Mouse (Mus musculus): ENCODE results near the gene Copg1. TPM values are rescaled to one million over a fixed set of nuclear protein-coding genes. Genes with fewer than 3 reads are reported as not detected.

Copg1 gene
- 171 and 182 TPM in 2 replicates for polyA plus RNA-seq (2015; fragmentation: Nextera tagmentation; extraction: Ambion mirVana)

DNA sequence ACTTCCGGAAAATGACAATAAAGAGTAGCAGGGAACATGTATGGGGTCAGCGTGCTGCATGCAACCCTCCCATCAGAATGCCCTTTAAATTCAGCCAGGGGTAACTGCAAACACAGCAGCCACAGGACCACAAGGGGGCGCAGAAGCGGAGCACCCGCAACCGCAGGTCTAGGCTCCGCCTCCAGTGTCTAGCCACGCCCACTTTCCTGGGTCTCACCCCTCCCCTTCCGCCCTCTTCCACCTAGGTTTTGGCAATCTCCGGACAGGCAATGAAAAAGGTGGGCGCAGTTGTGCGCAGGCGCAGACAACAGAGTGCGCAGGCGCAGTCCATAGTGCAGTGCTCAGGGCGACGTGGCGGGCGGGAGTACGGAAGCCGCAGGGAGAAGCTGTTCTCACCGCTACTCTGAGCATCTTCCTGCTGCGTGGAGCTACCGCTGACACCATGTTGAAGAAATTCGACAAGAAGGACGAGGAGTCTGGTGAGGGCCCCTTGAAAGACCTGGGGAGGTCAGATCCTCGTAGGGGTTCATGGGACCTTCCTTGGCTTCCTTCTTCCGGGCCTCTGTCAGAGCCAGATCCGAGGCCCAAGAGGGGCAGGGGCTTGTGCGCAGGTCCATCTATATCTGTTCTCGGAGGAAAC, at the start of gene Copg1:
Gene Copg1 (plus strand): TSS at position 221 of the 640 bp plus-strand sequence.
- Histone ChIP-seq H3K4me1 (ENCODE audit: control insufficient read depth, insufficient read depth, low read length) (peaks cover 9% of the 10 kb centered on the region), H3K4me3 (replicated peaks; ENCODE audit: low read length) (peak within 1 kb of the TSS; percentile 85), H3K27me3 (ENCODE audit: control insufficient read depth, insufficient read depth, low read length) (no peaks in the 10 kb centered on the region), H3K4me2 (ENCODE audit: low read depth, low read length) (peak within 1 kb of the TSS; percentile 78), H3K36me3 (ENCODE audit: control insufficient read depth, insufficient read depth, low read length) (peaks cover 17% of the 10 kb centered on the region; the same call in 1 of the 2 replicates), H3K9me3 (replicated peaks; ENCODE audit: control insufficient read depth, low read length) (no peaks in the 10 kb centered on the region), H3K27ac (ENCODE audit: low read length) (peak within 1 kb of the TSS; percentile 84), H3K9ac (ENCODE audit: low read length) (peak within 1 kb of the TSS; percentile 92)
- ATAC-seq (ENCODE audit: insufficient read depth, low FRiP score), result peak; percentile 97
- 1% methylated on average over 31 of the region's 31 CpGs for WGBS

DNA sequence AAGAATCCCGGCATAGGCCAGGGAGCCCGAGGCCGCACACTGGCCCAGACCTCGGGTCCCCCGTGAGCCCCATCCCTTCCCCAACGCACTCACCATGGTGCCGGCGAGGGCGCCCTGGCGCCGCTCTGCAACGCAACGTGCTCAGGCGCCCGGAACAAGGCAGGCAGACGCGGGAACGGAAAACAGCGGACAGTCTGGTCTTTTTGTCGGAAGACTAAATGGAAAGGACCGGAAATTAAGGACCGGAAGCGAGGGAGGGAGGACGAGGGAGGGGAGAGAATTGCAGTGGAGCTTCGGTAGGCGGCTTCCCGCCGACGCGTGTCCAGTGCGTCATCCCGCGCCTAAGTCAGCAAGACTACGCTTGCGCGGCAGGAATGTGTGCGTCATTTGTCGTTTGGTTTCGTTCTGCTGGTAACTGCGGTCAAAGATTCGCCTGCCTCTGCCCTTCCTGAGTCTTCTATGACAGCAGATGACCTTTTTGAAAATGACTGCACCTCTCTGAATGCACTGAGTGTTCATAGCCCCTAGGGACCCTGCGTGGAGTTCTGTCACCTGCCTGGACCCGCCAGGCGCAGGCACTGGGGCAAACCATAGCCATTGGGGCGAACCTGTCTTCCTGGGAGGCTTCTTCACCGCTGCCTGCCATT, 48.9 kb upstream of the Copg1 start, which contains the start of gene Isy1:
Gene Isy1 (minus strand): TSS at position 248 of the 647 bp plus-strand sequence.
- WGBS, result under 1% methylated on average over 46 of the region's 46 CpGs
- peaks cover 15% of the 10 kb centered on the region for H3K36me3 ChIP-seq (ENCODE audit: control insufficient read depth, insufficient read depth, low read length)
- no peaks in the 10 kb centered on the region for H3K27me3 ChIP-seq (ENCODE audit: control insufficient read depth, insufficient read depth, low read length)
- H3K4me1 ChIP-seq (ENCODE audit: control insufficient read depth, insufficient read depth, low read length), result peaks cover 6% of the 10 kb centered on the region; the same call in 1 of the 2 replicates
- peak within 1 kb of the TSS; percentile 95 for H3K9ac ChIP-seq (ENCODE audit: low read length)
- peak within 1 kb of the TSS; percentile 95 for H3K27ac ChIP-seq (ENCODE audit: low read length)
- peak within 1 kb of the TSS; percentile 91 for H3K4me3 ChIP-seq (replicated peaks; ENCODE audit: low read length)
- peak; percentile 99 for ATAC-seq (ENCODE audit: insufficient read depth, low FRiP score)
- H3K9me3 ChIP-seq (replicated peaks; ENCODE audit: control insufficient read depth, low read length), result no peaks in the 10 kb centered on the region
- H3K4me2 ChIP-seq (ENCODE audit: low read depth, low read length), result peak within 1 kb of the TSS; percentile 87

GRCm38 (mm10) chr6:87839797-87840341, 47.7 kb upstream of the Copg1 start:
- peak overlapping the region; percentile 95; the same call in 1 of the 2 replicates for H3K9ac ChIP-seq (ENCODE audit: low read length)
- WGBS, result 56% methylated on average over 11 of the region's 11 CpGs
- H3K4me2 ChIP-seq (ENCODE audit: low read depth, low read length), result no peak overlapping the region; the same call in 1 of the 2 replicates
- H3K36me3 ChIP-seq (ENCODE audit: control insufficient read depth, insufficient read depth, low read length), result peaks cover 26% of the 10 kb centered on the region
- no peak overlapping the region for H3K27ac ChIP-seq (ENCODE audit: low read length)
- H3K27me3 ChIP-seq (ENCODE audit: control insufficient read depth, insufficient read depth, low read length), result no peaks in the 10 kb centered on the region
- H3K4me3 ChIP-seq (replicated peaks; ENCODE audit: low read length), result no peak overlapping the region
- no peak for ATAC-seq (ENCODE audit: insufficient read depth, low FRiP score)
- H3K9me3 ChIP-seq (replicated peaks; ENCODE audit: control insufficient read depth, low read length), result no peaks in the 10 kb centered on the region
- peaks cover 6% of the 10 kb centered on the region; the same call in 1 of the 2 replicates for H3K4me1 ChIP-seq (ENCODE audit: control insufficient read depth, insufficient read depth, low read length)

- Histone ChIP-seq H3K27me3 (ENCODE audit: control insufficient read depth, insufficient read depth, low read length) (no peaks in the 10 kb centered on the region), H3K4me3 (replicated peaks; ENCODE audit: low read length) (no peak overlapping the region), H3K4me2 (ENCODE audit: low read depth, low read length) (no peak overlapping the region), H3K36me3 (ENCODE audit: control insufficient read depth, insufficient read depth, low read length) (peaks cover 31% of the 10 kb centered on the region), H3K4me1 (ENCODE audit: control insufficient read depth, insufficient read depth, low read length) (peaks cover 6% of the 10 kb centered on the region; the same call in 1 of the 2 replicates), H3K9me3 (replicated peaks; ENCODE audit: control insufficient read depth, low read length) (no peaks in the 10 kb centered on the region), H3K27ac (ENCODE audit: low read length) (no peak overlapping the region), H3K9ac (ENCODE audit: low read length) (no peak overlapping the region)
- ATAC-seq (ENCODE audit: insufficient read depth, low FRiP score), result no peak
- WGBS, result 75% methylated on average over 8 of the region's 8 CpGs
Observed at GRCm38 (mm10) chr6:87841635-87842034, 46.0 kb upstream of the Copg1 start.

DNA sequence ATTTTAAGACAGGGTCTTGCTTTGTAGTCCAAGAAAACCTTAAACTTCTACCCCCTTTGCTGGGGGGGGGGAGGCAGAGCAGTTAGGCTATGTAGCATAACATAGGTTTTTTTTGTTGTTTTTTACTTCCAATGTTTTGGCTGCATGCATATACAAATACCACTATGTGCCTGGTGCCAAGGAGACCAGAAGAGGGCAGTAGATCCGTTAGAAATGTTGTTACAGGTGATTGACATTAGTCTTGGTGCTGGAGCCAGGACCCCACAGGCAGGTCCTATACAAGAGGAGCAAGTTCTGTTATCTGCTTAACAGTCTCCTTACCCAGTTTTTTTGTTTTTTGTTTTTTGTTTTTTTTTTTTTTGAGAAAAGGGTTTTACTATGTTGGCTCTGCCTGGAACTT, 45.4 kb upstream of the Copg1 start:
- Histone ChIP-seq H3K4me2 (ENCODE audit: low read depth, low read length) (no peak overlapping the region), H3K27me3 (ENCODE audit: control insufficient read depth, insufficient read depth, low read length) (no peaks in the 10 kb centered on the region), H3K36me3 (ENCODE audit: control insufficient read depth, insufficient read depth, low read length) (peaks cover 31% of the 10 kb centered on the region), H3K27ac (ENCODE audit: low read length) (no peak overlapping the region), H3K4me3 (replicated peaks; ENCODE audit: low read length) (no peak overlapping the region), H3K4me1 (ENCODE audit: control insufficient read depth, insufficient read depth, low read length) (peaks cover 8% of the 10 kb centered on the region; the same call in 1 of the 2 replicates), H3K9me3 (replicated peaks; ENCODE audit: control insufficient read depth, low read length) (no peaks in the 10 kb centered on the region), H3K9ac (ENCODE audit: low read length) (no peak overlapping the region)
- no peak for ATAC-seq (ENCODE audit: insufficient read depth, low FRiP score)
- WGBS, result 11% methylated on average over 1 of the region's 1 CpGs

- H3K9me3 ChIP-seq (replicated peaks; ENCODE audit: control insufficient read depth, low read length), result no peaks in the 10 kb centered on the region
- ATAC-seq (ENCODE audit: insufficient read depth, low FRiP score), result no peak
- no peak overlapping the region for H3K4me2 ChIP-seq (ENCODE audit: low read depth, low read length)
- H3K27me3 ChIP-seq (ENCODE audit: control insufficient read depth, insufficient read depth, low read length), result no peaks in the 10 kb centered on the region
- H3K36me3 ChIP-seq (ENCODE audit: control insufficient read depth, insufficient read depth, low read length), result peaks cover 31% of the 10 kb centered on the region
- H3K27ac ChIP-seq (ENCODE audit: low read length), result no peak overlapping the region
- no peak overlapping the region for H3K4me3 ChIP-seq (replicated peaks; ENCODE audit: low read length)
- WGBS, result 92% methylated on average over 13 of the region's 13 CpGs
- H3K4me1 ChIP-seq (ENCODE audit: control insufficient read depth, insufficient read depth, low read length), result peaks cover 13% of the 10 kb centered on the region
- H3K9ac ChIP-seq (ENCODE audit: low read length), result no peak overlapping the region
Observed at GRCm38 (mm10) chr6:87845031-87845695, 42.5 kb upstream of the Copg1 start.

DNA sequence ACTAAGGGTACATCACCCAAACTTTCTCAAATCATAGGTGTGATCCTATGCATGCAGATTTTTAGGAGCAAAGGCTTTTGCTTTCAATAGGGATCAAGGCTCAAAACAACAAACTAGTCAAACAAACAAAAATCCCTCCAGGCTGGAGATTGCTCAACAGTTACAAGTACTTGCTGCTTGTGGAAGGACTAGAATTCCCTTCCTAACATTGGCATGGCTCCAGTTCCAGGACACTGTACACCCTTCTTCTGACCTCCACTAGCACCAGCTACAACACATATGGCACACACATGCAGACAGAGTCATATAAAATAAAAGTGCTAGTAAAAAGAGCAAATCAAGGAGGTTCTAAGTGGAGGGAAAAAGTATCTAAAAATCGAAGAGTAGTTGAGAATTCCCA, 40.8 kb upstream of the Copg1 start:
- peaks cover 31% of the 10 kb centered on the region for H3K36me3 ChIP-seq (ENCODE audit: control insufficient read depth, insufficient read depth, low read length)
- peak overlapping the region; percentile 48; the same call in 1 of the 2 replicates for H3K4me2 ChIP-seq (ENCODE audit: low read depth, low read length)
- 79% methylated on average over 1 of the region's 1 CpGs for WGBS

GRCm38 (mm10) chr6:87849780-87850154, 37.8 kb upstream of the Copg1 start:
- Histone ChIP-seq H3K9me3 (replicated peaks; ENCODE audit: control insufficient read depth, low read length) (no peaks in the 10 kb centered on the region), H3K4me1 (ENCODE audit: control insufficient read depth, insufficient read depth, low read length) (peaks cover 16% of the 10 kb centered on the region), H3K4me3 (replicated peaks; ENCODE audit: low read length) (peak overlapping the region; percentile 96), H3K36me3 (ENCODE audit: control insufficient read depth, insufficient read depth, low read length) (peaks cover 6% of the 10 kb centered on the region), H3K27me3 (ENCODE audit: control insufficient read depth, insufficient read depth, low read length) (no peaks in the 10 kb centered on the region), H3K27ac (ENCODE audit: low read length) (peak overlapping the region; percentile 91), H3K9ac (ENCODE audit: low read length) (peak overlapping the region; percentile 93), H3K4me2 (ENCODE audit: low read depth, low read length) (peak overlapping the region; percentile 86)
- ATAC-seq (ENCODE audit: insufficient read depth, low FRiP score), result no peak
- WGBS, result under 1% methylated on average over 8 of the region's 8 CpGs

More for the DNA sequence above, 40.8 kb upstream of the Copg1 start:
- Histone ChIP-seq H3K27me3 (ENCODE audit: control insufficient read depth, insufficient read depth, low read length) (no peaks in the 10 kb centered on the region), H3K4me3 (replicated peaks; ENCODE audit: low read length) (no peak overlapping the region; the same call in 1 of the 2 replicates), H3K27ac (ENCODE audit: low read length) (no peak overlapping the region), H3K4me1 (ENCODE audit: control insufficient read depth, insufficient read depth, low read length) (peaks cover 16% of the 10 kb centered on the region), H3K9ac (ENCODE audit: low read length) (no peak overlapping the region), H3K9me3 (replicated peaks; ENCODE audit: control insufficient read depth, low read length) (no peaks in the 10 kb centered on the region)
- no peak for ATAC-seq (ENCODE audit: insufficient read depth, low FRiP score)
